Mouse (Mus musculus): ENCODE data around the gene Rad23a. TPM values are rescaled to one million over a fixed set of nuclear protein-coding genes. Genes with fewer than 3 reads are reported as not detected.

The Rad23a gene
- polyA plus RNA-seq, 1 experiment, result 49.3 TPM

- 78% methylated on average over 12 of the region's 12 CpGs for WGBS
- no peak for DNase-seq (ENCODE audit: low read depth, low spot score)
Measured at GRCm38 (mm10) chr8:84792429-84792947, 48.0 kb downstream of the Rad23a start.

DNA sequence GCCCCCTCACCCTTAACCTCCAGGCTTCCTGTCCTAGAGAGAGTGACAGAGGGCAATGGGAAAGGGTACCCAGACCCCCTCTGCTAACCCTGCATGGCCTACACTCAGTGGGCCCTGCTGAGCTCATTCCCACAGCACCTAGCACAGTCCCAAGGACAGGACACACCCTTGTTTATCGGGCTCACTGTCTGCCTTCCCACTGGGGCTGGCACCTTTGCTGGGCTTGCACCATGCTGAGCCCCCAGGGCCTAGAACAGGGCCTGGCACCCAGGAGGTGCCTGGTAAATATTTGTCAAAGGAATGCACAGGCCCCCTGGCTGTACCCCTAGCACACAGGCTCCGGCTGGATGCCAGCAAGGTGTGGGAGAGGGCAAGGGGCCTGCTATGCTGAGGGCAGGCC, 49.9 kb downstream of the Rad23a start:
- DNase-seq (ENCODE audit: low read depth, low spot score), result no peak
- 21% methylated on average over 2 of the region's 2 CpGs for WGBS

- 74% methylated on average over 9 of the region's 9 CpGs for WGBS
- no peak for DNase-seq (ENCODE audit: low read depth, low spot score)
Measured at GRCm38 (mm10) chr8:84789855-84790486, 50.5 kb downstream of the Rad23a start.

- WGBS, result 82% methylated on average over 5 of the region's 5 CpGs
Measured at GRCm38 (mm10) chr8:84789345-84789744, 51.1 kb downstream of the Rad23a start.

GRCm38 (mm10) chr8:84788896-84789295, 51.6 kb downstream of the Rad23a start:
- 46% methylated on average over 11 of the region's 11 CpGs for WGBS
- no peak for DNase-seq (ENCODE audit: low read depth, low spot score)

More at GRCm38 (mm10) chr8:84789345-84789744, 51.1 kb downstream of the Rad23a start:
- no peak for DNase-seq (ENCODE audit: low read depth, low spot score)

- no peak for DNase-seq (ENCODE audit: low read depth, low spot score)
- 84% methylated on average over 14 of the region's 14 CpGs for WGBS
Measured at GRCm38 (mm10) chr8:84787523-84788302, 52.8 kb downstream of the Rad23a start.

DNA sequence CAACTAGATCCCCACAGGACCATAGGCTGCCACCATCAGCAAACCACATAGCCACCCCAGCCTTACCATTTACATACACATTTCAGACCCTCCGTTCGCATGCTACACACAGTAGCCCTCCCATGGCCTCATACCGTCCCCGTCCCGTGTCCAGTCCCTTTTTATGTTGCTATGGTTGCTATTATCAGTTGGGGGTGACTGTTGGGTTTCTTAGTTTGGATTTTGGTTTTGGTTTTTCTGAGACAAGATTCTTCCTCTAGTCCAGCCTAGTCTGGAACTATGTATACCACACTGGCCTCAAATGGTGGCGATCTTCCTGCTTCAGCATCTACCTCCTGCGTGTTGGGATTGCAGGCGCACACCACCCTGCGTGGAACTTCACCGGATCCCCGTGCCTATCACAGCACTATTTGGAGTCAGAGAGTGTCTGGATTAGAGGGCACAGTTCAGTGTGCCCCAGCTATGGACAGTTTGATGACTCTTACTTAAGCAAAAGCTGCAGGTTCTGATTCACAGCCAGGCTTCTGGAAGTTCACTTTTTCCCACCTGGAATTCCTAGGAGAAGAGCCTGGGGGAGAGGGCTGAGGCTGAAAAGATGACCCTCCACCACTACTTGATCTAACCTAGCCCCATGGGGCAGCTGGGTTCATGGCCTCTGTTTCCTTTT, 53.5 kb downstream of the Rad23a start:
- DNase-seq (ENCODE audit: low read depth, low spot score), result no peak
- 77% methylated on average over 11 of the region's 11 CpGs for WGBS

DNA sequence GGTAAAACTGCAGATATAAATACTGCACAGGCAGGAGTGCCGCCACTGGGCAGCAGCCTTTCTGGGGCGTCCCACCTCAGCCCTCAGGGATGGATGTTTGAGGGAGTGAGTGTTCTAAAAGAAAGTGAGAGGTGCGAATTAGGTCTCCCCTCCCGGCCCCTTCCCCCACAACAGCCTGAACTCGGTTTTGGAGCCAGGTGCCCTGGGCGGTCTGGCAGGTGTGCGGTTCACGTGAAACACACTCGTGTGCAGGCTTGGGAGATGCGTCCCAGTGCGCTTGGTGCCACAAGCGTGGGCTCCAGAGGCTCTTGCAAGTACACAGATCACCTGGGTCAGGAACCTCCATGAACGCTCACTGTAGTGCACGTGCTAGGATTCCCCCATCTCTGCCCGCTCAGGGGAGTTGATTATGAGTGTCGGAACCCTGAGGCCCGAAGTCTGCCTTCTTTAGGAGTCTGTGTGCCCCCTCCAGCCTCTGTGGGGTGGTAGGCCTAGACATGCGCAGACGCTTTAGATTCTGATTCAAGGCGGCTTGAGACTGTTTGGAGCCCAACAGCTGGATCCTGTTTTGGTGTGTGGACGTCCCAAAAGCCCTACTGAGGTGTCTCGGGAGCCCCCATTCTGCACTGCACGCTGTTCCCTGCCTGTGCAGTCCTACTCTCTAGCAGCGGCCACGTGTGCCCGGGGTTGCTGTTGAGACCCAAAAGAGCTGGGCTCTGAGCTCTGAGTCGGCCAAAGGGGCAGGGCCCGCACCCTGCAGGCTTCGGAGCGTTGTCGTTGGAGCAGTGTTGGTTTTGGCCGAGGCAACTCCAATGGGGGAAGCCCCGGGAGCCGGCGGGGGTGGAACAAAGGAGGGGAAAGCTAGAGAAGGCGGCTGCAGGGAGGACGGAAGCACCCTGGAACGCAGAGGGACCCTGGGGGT, 54.4 kb downstream of the Rad23a start:
- 43% methylated on average over 38 of the region's 38 CpGs for WGBS
- no peak for DNase-seq (ENCODE audit: low read depth, low spot score)

GRCm38 (mm10) chr8:84785506-84785755, 55.0 kb downstream of the Rad23a start:
- 61% methylated on average over 11 of the region's 11 CpGs for WGBS
- no peak for DNase-seq (ENCODE audit: low read depth, low spot score)

GRCm38 (mm10) chr8:84784681-84785505, 55.6 kb downstream of the Rad23a start:
- WGBS, result 29% methylated on average over 48 of the region's 48 CpGs
- no peak for DNase-seq (ENCODE audit: low read depth, low spot score)

Other genes with a start within 250 kb of the Rad23a start
- 28.1 and 39.5 TPM in 2 replicates for gene Ier2, start 177.8 kb downstream of the Rad23a start, polyA plus RNA-seq (2012; rRNA removed)
- gene Trmt1, start 154.4 kb downstream of the Rad23a start, polyA plus RNA-seq (2012; rRNA removed), result 58.1 and 68.2 TPM in 2 replicates
- gene Nacc1, start 152.8 kb downstream of the Rad23a start, polyA plus RNA-seq (2012; rRNA removed), result 71.5 and 96.6 TPM in 2 replicates
- 6.6 and 7.1 TPM in 2 replicates for gene Lyl1, start 139.2 kb downstream of the Rad23a start, polyA plus RNA-seq (2012; rRNA removed)
- gene G430095P16Rik, start 117.7 kb downstream of the Rad23a start, polyA plus RNA-seq (2012; rRNA removed), result 0.12 and 0.18 TPM in 2 replicates
- 14.5 and 15.4 TPM in 2 replicates for gene Nfix, start 40.3 kb downstream of the Rad23a start, polyA plus RNA-seq (2012; rRNA removed)
- gene Dand5, start 17.8 kb downstream of the Rad23a start, polyA plus RNA-seq (2012; rRNA removed), result 1.9 and 3.0 TPM in 2 replicates
- 13.4 and 22.8 TPM in 2 replicates for gene Gadd45gip1, start 9.1 kb downstream of the Rad23a start, polyA plus RNA-seq (2012; rRNA removed)
- 402 and 404 TPM in 2 replicates for gene Calr, start 6.3 kb upstream of the Rad23a start, polyA plus RNA-seq (2012; rRNA removed)
- 50.9 and 54.2 TPM in 2 replicates for gene Farsa, start 16.3 kb upstream of the Rad23a start, polyA plus RNA-seq (2012; rRNA removed)
- 3.5 and 5.5 TPM in 2 replicates for gene Syce2, start 31.4 kb upstream of the Rad23a start, polyA plus RNA-seq (2012; rRNA removed)
- 38.6 and 64.2 TPM in 2 replicates for gene Gcdh, start 53.3 kb upstream of the Rad23a start, polyA plus RNA-seq (2012; rRNA removed)
- gene Klf1, start 61.3 kb upstream of the Rad23a start, polyA plus RNA-seq (2012; rRNA removed), result 0.38 and 0.43 TPM in 2 replicates
- 8.4 and 8.7 TPM in 2 replicates for gene Dnase2a, start 67.9 kb upstream of the Rad23a start, polyA plus RNA-seq (2012; rRNA removed)
- gene Mast1, start 96.7 kb upstream of the Rad23a start, polyA plus RNA-seq (2012; rRNA removed), result 0.36 and 0.49 TPM in 2 replicates
- gene Rtbdn, start 106.3 kb upstream of the Rad23a start, polyA plus RNA-seq (2012; rRNA removed), result not detected in 2 replicates
- 1.2 and 1.4 TPM in 2 replicates for gene Gm49661, start 128.8 kb upstream of the Rad23a start, polyA plus RNA-seq (2012; rRNA removed)
- 183 and 200 TPM in 2 replicates for gene Prdx2, start 128.9 kb upstream of the Rad23a start, polyA plus RNA-seq (2012; rRNA removed)
- gene Rnaseh2a, start 129.1 kb upstream of the Rad23a start, polyA plus RNA-seq (2012; rRNA removed), result 48.2 and 52.8 TPM in 2 replicates
- gene Junb, start 138.1 kb upstream of the Rad23a start, polyA plus RNA-seq (2012; rRNA removed), result 80.2 and 118 TPM in 2 replicates
- 33.8 and 49.0 TPM in 2 replicates for gene Hook2, start 149.9 kb upstream of the Rad23a start, polyA plus RNA-seq (2012; rRNA removed)
- 0.33 TPM in 1 of 2 replicates, not detected in the other for gene Best2, start 173.9 kb upstream of the Rad23a start, polyA plus RNA-seq (2012; rRNA removed)
- 142 and 146 TPM in 2 replicates for gene Asna1, start 184.6 kb upstream of the Rad23a start, polyA plus RNA-seq (2012; rRNA removed)
- 93.9 and 101 TPM in 2 replicates for gene Trir, start 186.2 kb upstream of the Rad23a start, polyA plus RNA-seq (2012; rRNA removed)
- gene Tnpo2, start 196.2 kb upstream of the Rad23a start, polyA plus RNA-seq (2012; rRNA removed), result 34.5 and 50.7 TPM in 2 replicates
- gene Fbxw9, start 219.4 kb upstream of the Rad23a start, polyA plus RNA-seq (2012; rRNA removed), result 33.9 and 40.8 TPM in 2 replicates
- 0.73 and 1.0 TPM in 2 replicates for gene Gm5741, start 227.3 kb upstream of the Rad23a start, polyA plus RNA-seq (2012; rRNA removed)
- 33.3 and 41.4 TPM in 2 replicates for gene Dhps, start 231.1 kb upstream of the Rad23a start, polyA plus RNA-seq (2012; rRNA removed)
- gene Wdr83os, start 240.1 kb upstream of the Rad23a start, polyA plus RNA-seq (2012; rRNA removed), result 121 and 139 TPM in 2 replicates
- gene Wdr83, start 240.6 kb upstream of the Rad23a start, polyA plus RNA-seq (2012; rRNA removed), result 29.4 and 33.9 TPM in 2 replicates
- gene Man2b1, start 242.6 kb upstream of the Rad23a start, polyA plus RNA-seq (2012; rRNA removed), result 37.4 and 64.2 TPM in 2 replicates

All from large intestine, adult 2 months (tissue).